Mouse (Mus musculus): ENCODE data around the gene Znhit3. TPM values are rescaled to one million over a fixed set of nuclear protein-coding genes. Genes with fewer than 3 reads are reported as not detected.

Znhit3 gene
- polyA plus RNA-seq, 1 experiment from 2014 or later = 27.9 TPM

GRCm38 (mm10) chr11:84871046-84871445 is 45.1 kb downstream of the Znhit3 start:
- TF ChIP-seq EP300 (optimal IDR thresholded peaks at IDR 0.05) = no peak
- no peak for TF ChIP-seq CTCF (IDR thresholded peaks at IDR 0.05; ENCODE audit: low read depth)
- H3K9ac ChIP-seq (ENCODE audit: low read length) = peak overlapping the region; percentile 95
- DNase-seq (ENCODE audit: low spot score) (no peak), ATAC-seq (ENCODE audit: low FRiP score, low TSS enrichment) (peak; percentile 60)
- H3K36me3 ChIP-seq (ENCODE audit: control insufficient read depth, insufficient read depth, low read length) = no peaks in the 10 kb centered on the region
- H3K27me3 ChIP-seq (ENCODE audit: control insufficient read depth, insufficient read depth, low read length) = no peaks in the 10 kb centered on the region
- peak overlapping the region; percentile 91 for H3K4me3 ChIP-seq (ENCODE audit: low read depth, low read length)
- H3K9me3 ChIP-seq (ENCODE audit: control insufficient read depth, low read length) = no peaks in the 10 kb centered on the region
- H3K4me2 ChIP-seq (replicated peaks; ENCODE audit: low read depth) = peak overlapping the region; percentile 70
- H3K27ac ChIP-seq (replicated peaks) = peak overlapping the region; percentile 100
- 1% methylated on average over 10 of the region's 10 CpGs for WGBS
- no peaks in the 10 kb centered on the region for H3K4me1 ChIP-seq (replicated peaks; ENCODE audit: control insufficient read depth, insufficient read depth)

- H3K27me3 ChIP-seq (ENCODE audit: control insufficient read depth, insufficient read depth, low read length) = no peaks in the 10 kb centered on the region
- H3K27ac ChIP-seq (replicated peaks) = peak within 1 kb of the TSS; percentile 100
- TF ChIP-seq EP300 (optimal IDR thresholded peaks at IDR 0.05) = peak; percentile 96
- no peak for TF ChIP-seq CTCF (IDR thresholded peaks at IDR 0.05; ENCODE audit: low read depth)
- H3K36me3 ChIP-seq (ENCODE audit: control insufficient read depth, insufficient read depth, low read length) = no peaks in the 10 kb centered on the region
- WGBS = under 1% methylated on average over 47 of the region's 62 CpGs
- no peaks in the 10 kb centered on the region for H3K4me1 ChIP-seq (replicated peaks; ENCODE audit: control insufficient read depth, insufficient read depth)
- H3K4me3 ChIP-seq (ENCODE audit: low read depth, low read length) = peak within 1 kb of the TSS; percentile 91
- peak within 1 kb of the TSS; percentile 88 for H3K4me2 ChIP-seq (replicated peaks; ENCODE audit: low read depth)
- peak; percentile 91 for ATAC-seq (ENCODE audit: low FRiP score, low TSS enrichment)
- DNase-seq (ENCODE audit: low spot score) = peak; percentile 97
- peak within 1 kb of the TSS; percentile 97 for H3K9ac ChIP-seq (ENCODE audit: low read length)
- no peaks in the 10 kb centered on the region for H3K9me3 ChIP-seq (ENCODE audit: control insufficient read depth, low read length)
These were observed 45.7 kb downstream of the Znhit3 start, which contains the start of gene Ggnbp2 for GRCm38 (mm10) chr11:84870337-84871043. Gene Ggnbp2, minus strand, starts transcription at chr11:84870817.

GRCm38 (mm10) chr11:84869537-84870232 is 46.5 kb downstream of the Znhit3 start:
- peak overlapping the region; percentile 98 for H3K27ac ChIP-seq (replicated peaks)
- H3K9ac ChIP-seq (ENCODE audit: low read length) = peak overlapping the region; percentile 97
- H3K27me3 ChIP-seq (ENCODE audit: control insufficient read depth, insufficient read depth, low read length) = no peaks in the 10 kb centered on the region
- H3K36me3 ChIP-seq (ENCODE audit: control insufficient read depth, insufficient read depth, low read length) = no peaks in the 10 kb centered on the region
- H3K4me3 ChIP-seq (ENCODE audit: low read depth, low read length) = peak overlapping the region; percentile 91
- TF ChIP-seq EP300 (optimal IDR thresholded peaks at IDR 0.05) (peak; percentile 6), CTCF (IDR thresholded peaks at IDR 0.05; ENCODE audit: low read depth) (no peak)
- H3K4me1 ChIP-seq (replicated peaks; ENCODE audit: control insufficient read depth, insufficient read depth) = no peaks in the 10 kb centered on the region
- no peaks in the 10 kb centered on the region for H3K9me3 ChIP-seq (ENCODE audit: control insufficient read depth, low read length)
- DNase-seq (ENCODE audit: low spot score) = peak; percentile 99
- ATAC-seq (ENCODE audit: low FRiP score, low TSS enrichment) = peak; percentile 87
- H3K4me2 ChIP-seq (replicated peaks; ENCODE audit: low read depth) = peak overlapping the region; percentile 88
- WGBS = under 1% methylated on average over 47 of the region's 61 CpGs

- TF ChIP-seq CTCF (IDR thresholded peaks at IDR 0.05; ENCODE audit: low read depth) (no peak), EP300 (optimal IDR thresholded peaks at IDR 0.05) (no peak)
- Histone ChIP-seq H3K4me3 (ENCODE audit: low read depth, low read length) (peak overlapping the region; percentile 91), H3K27ac (replicated peaks) (peak overlapping the region; percentile 98), H3K4me2 (replicated peaks; ENCODE audit: low read depth) (peak overlapping the region; percentile 88), H3K9ac (ENCODE audit: low read length) (peak overlapping the region; percentile 97), H3K27me3 (ENCODE audit: control insufficient read depth, insufficient read depth, low read length) (no peaks in the 10 kb centered on the region), H3K36me3 (ENCODE audit: control insufficient read depth, insufficient read depth, low read length) (no peaks in the 10 kb centered on the region), H3K4me1 (replicated peaks; ENCODE audit: control insufficient read depth, insufficient read depth) (no peaks in the 10 kb centered on the region), H3K9me3 (ENCODE audit: control insufficient read depth, low read length) (no peaks in the 10 kb centered on the region)
- DNase-seq (ENCODE audit: low spot score) (no peak), ATAC-seq (ENCODE audit: low FRiP score, low TSS enrichment) (no peak)
- WGBS = 6% methylated on average over 7 of the region's 7 CpGs
These were observed 47.3 kb downstream of the Znhit3 start for GRCm38 (mm10) chr11:84868786-84869259.

- Histone ChIP-seq H3K4me1 (replicated peaks; ENCODE audit: control insufficient read depth, insufficient read depth) (no peaks in the 10 kb centered on the region), H3K27me3 (ENCODE audit: control insufficient read depth, insufficient read depth, low read length) (no peaks in the 10 kb centered on the region), H3K27ac (replicated peaks) (no peak overlapping the region), H3K9ac (ENCODE audit: low read length) (no peak overlapping the region), H3K36me3 (ENCODE audit: control insufficient read depth, insufficient read depth, low read length) (no peaks in the 10 kb centered on the region), H3K9me3 (ENCODE audit: control insufficient read depth, low read length) (no peaks in the 10 kb centered on the region), H3K4me3 (ENCODE audit: low read depth, low read length) (no peak overlapping the region), H3K4me2 (replicated peaks; ENCODE audit: low read depth) (no peak overlapping the region)
- ATAC-seq (ENCODE audit: low FRiP score, low TSS enrichment) (no peak), DNase-seq (ENCODE audit: low spot score) (no peak)
- no peak for TF ChIP-seq CTCF (IDR thresholded peaks at IDR 0.05; ENCODE audit: low read depth)
- no peak for TF ChIP-seq EP300 (optimal IDR thresholded peaks at IDR 0.05)
- WGBS = 63% methylated on average over 2 of the region's 2 CpGs
These were observed 48.6 kb downstream of the Znhit3 start for GRCm38 (mm10) chr11:84867586-84867985.
